Mouse (Mus musculus) layer of hippocampus, postnatal 14 days (tissue): ENCODE results near the gene Mis12. TPM values are rescaled to one million over a fixed set of nuclear protein-coding genes. Genes with fewer than 3 reads are reported as not detected.

Experiments
- DNase-seq, 2 experiments: peaks; one replicate each; pipeline ENCODE4 v3.0.0; 2021 to 2022; ENCODE audit warnings: low spot score in 2 of 2, mixed read lengths in 1 of 2
- total RNA-seq, 2 experiments: library from RNA; stranded (reverse); gene quantifications; 2 replicates each; pipeline ENCODE4 v1.2.3; 2021

Gene Mis12
- total RNA-seq, 2 experiments from 2014 or later: 9.7 to 13.1 TPM

GRCm38 (mm10) chr11:71012743-71013142 is 6.7 kb upstream of the Mis12 start:
- no peak for DNase-seq

GRCm38 (mm10) chr11:71017051-71017450 is 2.4 kb upstream of the Mis12 start:
- no peak for DNase-seq

- DNase-seq: no peak
These were observed 803 bp upstream of the Mis12 start for GRCm38 (mm10) chr11:71018416-71019200.

GRCm38 (mm10) chr11:71028280-71028679 is 8.9 kb downstream of the Mis12 start:
- no peak for DNase-seq

GRCm38 (mm10) chr11:71029403-71030118 is 10.2 kb downstream of the Mis12 start:
- no peak for DNase-seq

- DNase-seq: no peak
These were observed 12.7 kb downstream of the Mis12 start for GRCm38 (mm10) chr11:71032070-71032469.

GRCm38 (mm10) chr11:71032491-71033162 is 13.2 kb downstream of the Mis12 start:
- peak; percentile 37 to 51 for DNase-seq

GRCm38 (mm10) chr11:71033163-71033761 is 13.9 kb downstream of the Mis12 start, which contains the start of gene 6330403K07Rik:
Gene 6330403K07Rik (minus strand): TSS chr11:71033513.
- DNase-seq: peak in 1 of 2 experiments; percentile 62

- DNase-seq: no peak
These were observed 20.3 kb downstream of the Mis12 start for GRCm38 (mm10) chr11:71039526-71040298.

GRCm38 (mm10) chr11:71052554-71052953 is 33.1 kb downstream of the Mis12 start:
- DNase-seq: peak in 1 of 2 experiments; percentile 66

GRCm38 (mm10) chr11:71076342-71076741 is 56.9 kb downstream of the Mis12 start:
- DNase-seq: no peak

Other genes starting within 250 kb of the Mis12 start
- not detected for gene Scimp, start 207.0 kb upstream of the Mis12 start, total RNA-seq
- 100 to 1,000 TPM; 107 to 109 TPM for gene Rabep1, start 174.8 kb upstream of the Mis12 start, total RNA-seq
- 10 to 100 TPM; 60.4 to 61.1 TPM for gene Nup88, start 49.6 kb upstream of the Mis12 start, total RNA-seq
- 10 to 100 TPM; 33.8 to 35.3 TPM for gene Rpain, start 49.4 kb upstream of the Mis12 start, total RNA-seq
- 100 to 1,000 TPM; 102 to 108 TPM for gene C1qbp, start 36.6 kb upstream of the Mis12 start, total RNA-seq
- gene Dhx33, start 15.2 kb upstream of the Mis12 start, total RNA-seq: 10 to 100 TPM; 33.6 to 40.7 TPM
- gene Derl2, start 230 bp downstream of the Mis12 start, total RNA-seq: 10 to 100 TPM; 19.4 to 22.0 TPM
- gene 6330403K07Rik, start 13.9 kb downstream of the Mis12 start, total RNA-seq: 100 to 1,000 TPM; 131 to 145 TPM
- gene Nlrp1a, start 125.1 kb downstream of the Mis12 start, total RNA-seq: under 1 TPM; 0.64 to 0.83 TPM
- under 1 TPM; 0.14 to 0.21 TPM for gene Nlrp1b, start 211.1 kb downstream of the Mis12 start, total RNA-seq